Mouse (Mus musculus) midbrain, embryonic 15.5 days (tissue): ENCODE results near the gene Aloxe3. TPM values are rescaled to one million over a fixed set of nuclear protein-coding genes. Genes with fewer than 3 reads are reported as not detected.

Experiments
- ATAC-seq: fragments of 200-750 bp; cut with Nextera tagmentation; replicated peaks from 2 replicates; pipeline ENCODE4 v1.8.0; 2017; ENCODE audit warnings: moderate TSS enrichment
- H3K27ac ChIP-seq: fragments of 300-500 bp; sonication (generic); 2 replicates; pipeline ENCODE4 v1.5.1; 2015; ENCODE audit warnings: mild to moderate bottlenecking, inconsistent platforms
- H3K27me3 ChIP-seq: fragments of 300-500 bp; sonication (generic); replicated peaks from 2 replicates; pipeline ENCODE4 v1.6.1; 2015; ENCODE audit warnings: inconsistent platforms
- H3K36me3 ChIP-seq: fragments of 300-500 bp; sonication (generic); replicated peaks from 2 replicates; pipeline ENCODE4 v1.6.1; 2015; ENCODE audit warnings: inconsistent platforms
- H3K4me1 ChIP-seq: fragments of 300-500 bp; sonication (generic); 2 replicates; pipeline ENCODE4 v1.6.1; 2015; ENCODE audit warnings: inconsistent platforms
- H3K4me2 ChIP-seq: fragments of 300-500 bp; sonication (generic); 2 replicates; pipeline ENCODE4 v1.6.1; 2015; ENCODE audit warnings: inconsistent platforms, mild to moderate bottlenecking, moderate library complexity
- H3K4me3 ChIP-seq: fragments of 300-500 bp; sonication (generic); 2 replicates; pipeline ENCODE4 v1.5.1; 2015; ENCODE audit warnings: mild to moderate bottlenecking, inconsistent platforms
- H3K9ac ChIP-seq: fragments of 300-500 bp; sonication (generic); 2 replicates; pipeline ENCODE4 v1.6.1; 2015; ENCODE audit warnings: mild to moderate bottlenecking, inconsistent platforms
- H3K9me3 ChIP-seq: fragments of 300-500 bp; sonication (generic); 2 replicates; pipeline ENCODE4 v1.6.1; 2016; ENCODE audit warnings: inconsistent platforms
- WGBS: fragments of 180-500 bp; shearing (Covaris S2); methylation state at CpG from one replicate; pipeline ENCODE4 v1.1.7; 2015; ENCODE audit warnings: mixed read lengths; 5-methylcytosine and 5-hydroxymethylcytosine counted together
- polyA plus RNA-seq: library from polyadenylated mRNA; unstranded; fragments of >200 nt; fragmentation: Nextera tagmentation; extraction: Ambion mirVana; gene quantifications from 2 replicates; pipeline ENCODE4 v1.2.1, GENCODE M21; 2015

Aloxe3 gene
- polyA plus RNA-seq, 1 experiment from 2014 or later = 8.0 TPM

DNA sequence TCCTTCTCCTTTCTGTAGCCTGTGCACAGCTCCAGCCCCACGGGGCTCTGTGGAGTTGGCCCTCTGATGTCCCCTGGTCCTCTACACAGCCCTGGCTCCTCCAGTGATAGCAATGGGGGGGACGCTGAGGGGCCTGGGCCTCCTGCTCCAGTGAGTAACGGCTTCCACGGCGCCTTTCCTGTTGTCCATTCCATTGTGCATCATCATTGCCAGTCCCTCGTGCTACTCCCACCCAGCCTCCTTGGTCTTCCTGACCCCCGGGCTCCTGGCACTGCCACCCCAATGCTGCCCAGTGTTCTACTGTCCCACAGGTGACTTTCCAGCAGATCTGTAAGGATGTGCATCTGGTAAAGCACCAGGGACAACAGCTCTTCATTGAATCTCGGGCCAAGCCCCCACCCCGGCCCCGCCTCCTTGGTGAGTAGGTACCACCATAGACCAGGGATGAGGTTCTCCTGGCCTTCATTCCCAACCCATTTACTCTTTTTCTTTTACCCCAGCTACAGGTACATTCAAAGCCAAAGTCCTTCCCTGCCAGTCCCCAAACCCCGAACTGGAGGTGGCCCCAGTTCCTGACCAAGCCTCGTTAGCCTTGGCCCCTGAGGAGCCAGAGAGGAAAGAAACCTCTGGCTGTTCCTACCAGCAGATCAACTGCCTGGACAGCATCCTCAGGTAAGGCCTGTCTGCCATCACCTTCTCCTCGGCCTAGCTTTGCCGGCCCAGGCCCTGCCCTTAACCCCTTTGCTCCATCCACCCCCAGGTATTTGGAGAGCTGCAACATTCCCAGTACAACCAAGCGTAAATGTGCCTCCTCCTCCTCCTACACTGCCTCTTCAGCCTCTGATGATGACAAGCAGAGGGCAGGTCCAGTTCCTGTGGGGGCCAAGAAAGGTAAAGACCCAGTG lies 21.9 kb upstream of the Aloxe3 start:
- Histone ChIP-seq H3K4me1 (peaks cover 22% of the 10 kb centered on the region), H3K27me3 (no peaks in the 10 kb centered on the region), H3K36me3 (peaks cover 47% of the 10 kb centered on the region), H3K9ac (no peak overlapping the region), H3K9me3 (no peaks in the 10 kb centered on the region), H3K4me3 (no peak overlapping the region), H3K4me2 (no peak overlapping the region), H3K27ac (no peak overlapping the region)
- ATAC-seq = no peak
- 91% methylated on average over 15 of the region's 15 CpGs for WGBS

GRCm38 (mm10) chr11:69104487-69104886 lies 21.2 kb upstream of the Aloxe3 start:
- WGBS = 91% methylated on average over 14 of the region's 14 CpGs
- H3K9ac ChIP-seq = no peak overlapping the region
- H3K4me3 ChIP-seq = no peak overlapping the region
- no peak overlapping the region for H3K27ac ChIP-seq
- ATAC-seq = no peak
- no peaks in the 10 kb centered on the region for H3K9me3 ChIP-seq
- no peak overlapping the region for H3K4me2 ChIP-seq
- no peaks in the 10 kb centered on the region for H3K27me3 ChIP-seq
- peaks cover 54% of the 10 kb centered on the region for H3K36me3 ChIP-seq
- peaks cover 15% of the 10 kb centered on the region for H3K4me1 ChIP-seq

GRCm38 (mm10) chr11:69105227-69105626 lies 20.5 kb upstream of the Aloxe3 start:
- H3K4me2 ChIP-seq = no peak overlapping the region
- H3K9me3 ChIP-seq = no peaks in the 10 kb centered on the region
- no peak overlapping the region for H3K9ac ChIP-seq
- WGBS = 93% methylated on average over 6 of the region's 6 CpGs
- no peak overlapping the region for H3K27ac ChIP-seq
- no peaks in the 10 kb centered on the region for H3K27me3 ChIP-seq
- no peak for ATAC-seq
- peaks cover 10% of the 10 kb centered on the region for H3K4me1 ChIP-seq
- H3K4me3 ChIP-seq = no peak overlapping the region
- peaks cover 55% of the 10 kb centered on the region for H3K36me3 ChIP-seq

DNA sequence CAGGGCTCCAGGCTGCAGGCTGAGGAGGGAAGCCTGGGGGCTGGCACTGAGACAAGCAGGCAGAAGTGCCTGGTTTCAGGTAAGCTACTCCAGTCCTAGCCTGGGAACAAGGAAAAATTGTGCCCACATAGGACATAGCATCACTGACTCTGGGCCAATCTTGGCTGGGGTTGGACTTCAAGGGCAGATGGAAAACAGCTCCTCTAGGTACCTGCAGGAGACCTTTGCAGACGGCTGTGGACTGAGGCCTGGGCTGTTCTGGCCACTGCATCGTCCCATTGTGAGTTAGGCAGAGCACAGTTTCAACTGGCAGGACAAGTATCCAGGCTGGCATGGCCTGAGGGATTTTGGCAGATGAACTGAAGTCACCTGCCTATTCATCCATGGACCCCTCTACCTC lies 19.9 kb upstream of the Aloxe3 start:
- ATAC-seq = no peak
- Histone ChIP-seq H3K4me3 (no peak overlapping the region), H3K36me3 (peaks cover 55% of the 10 kb centered on the region)

GRCm38 (mm10) chr11:69106299-69106698 lies 19.4 kb upstream of the Aloxe3 start:
- Histone ChIP-seq H3K9me3 (no peaks in the 10 kb centered on the region), H3K4me2 (no peak overlapping the region), H3K36me3 (peaks cover 55% of the 10 kb centered on the region), H3K4me3 (no peak overlapping the region), H3K9ac (no peak overlapping the region), H3K4me1 (peaks cover 3% of the 10 kb centered on the region; the same call in 1 of the 2 replicates), H3K27me3 (no peaks in the 10 kb centered on the region), H3K27ac (no peak overlapping the region)
- WGBS = 94% methylated on average over 11 of the region's 11 CpGs
- no peak for ATAC-seq

More for the DNA sequence above, 19.9 kb upstream of the Aloxe3 start:
- Histone ChIP-seq H3K9me3 (no peaks in the 10 kb centered on the region), H3K27ac (no peak overlapping the region), H3K4me1 (peaks cover 5% of the 10 kb centered on the region), H3K4me2 (no peak overlapping the region), H3K27me3 (no peaks in the 10 kb centered on the region), H3K9ac (no peak overlapping the region)
- 87% methylated on average over 2 of the region's 2 CpGs for whole genome bisulfite sequencing

- peaks cover 51% of the 10 kb centered on the region for H3K36me3 ChIP-seq
- no peak overlapping the region for H3K4me3 ChIP-seq
- 81% methylated on average over 11 of the region's 11 CpGs for WGBS
Observed at GRCm38 (mm10) chr11:69106842-69107241, 18.9 kb upstream of the Aloxe3 start.

DNA sequence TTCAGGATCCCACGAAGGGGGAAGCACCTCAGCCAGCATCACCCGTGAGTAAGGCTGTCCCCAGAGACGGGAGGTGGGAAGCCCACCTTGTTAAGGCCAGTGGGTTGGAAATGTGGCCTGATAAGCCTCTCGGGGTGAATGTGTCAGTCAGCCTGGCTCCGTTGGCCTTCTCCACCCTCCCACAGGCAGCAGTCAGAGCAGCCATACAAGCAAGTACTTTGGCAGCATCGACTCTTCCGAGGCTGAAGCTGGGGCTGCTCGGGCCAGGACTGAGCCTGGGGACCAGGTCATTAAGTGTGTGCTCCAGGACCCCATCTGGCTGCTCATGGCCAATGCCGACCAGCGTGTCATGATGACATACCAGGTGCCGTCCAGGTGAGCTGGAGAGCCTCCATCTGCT lies 18.0 kb upstream of the Aloxe3 start:
- Histone ChIP-seq H3K36me3 (peaks cover 43% of the 10 kb centered on the region), H3K4me3 (no peak overlapping the region), H3K4me1 (peaks cover 6% of the 10 kb centered on the region), H3K4me2 (no peak overlapping the region), H3K9ac (no peak overlapping the region), H3K27me3 (no peaks in the 10 kb centered on the region), H3K9me3 (no peaks in the 10 kb centered on the region), H3K27ac (no peak overlapping the region)
- 92% methylated on average over 11 of the region's 11 CpGs for WGBS
- no peak for ATAC-seq

More at GRCm38 (mm10) chr11:69106842-69107241, 18.9 kb upstream of the Aloxe3 start:
- no peak overlapping the region for H3K27ac ChIP-seq
- no peak overlapping the region for H3K9ac ChIP-seq
- H3K9me3 ChIP-seq = no peaks in the 10 kb centered on the region
- no peak for ATAC-seq
- peaks cover 6% of the 10 kb centered on the region for H3K4me1 ChIP-seq
- no peaks in the 10 kb centered on the region for H3K27me3 ChIP-seq
- H3K4me2 ChIP-seq = no peak overlapping the region

DNA sequence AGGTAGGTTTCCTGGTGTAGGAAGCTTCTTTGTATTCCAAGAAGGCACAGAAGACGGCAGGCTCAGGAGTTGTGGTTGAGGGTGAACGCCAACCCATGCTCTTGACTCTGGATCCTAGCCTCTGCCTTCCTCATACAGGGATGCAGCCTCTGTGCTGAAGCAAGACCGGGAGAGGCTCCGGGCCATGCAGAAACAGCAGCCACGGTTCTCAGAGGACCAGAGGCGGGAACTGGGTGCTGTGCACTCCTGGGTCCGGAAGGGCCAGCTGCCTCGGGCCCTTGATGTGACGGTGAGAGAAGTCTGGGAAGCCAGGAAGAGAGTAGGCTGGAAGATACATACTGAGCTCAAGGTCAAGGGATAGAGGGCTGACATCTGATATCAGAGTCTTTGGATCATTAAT lies 17.5 kb upstream of the Aloxe3 start:
- Histone ChIP-seq H3K4me2 (no peak overlapping the region), H3K27ac (no peak overlapping the region), H3K9ac (no peak overlapping the region), H3K4me3 (no peak overlapping the region), H3K9me3 (no peaks in the 10 kb centered on the region), H3K4me1 (peaks cover 6% of the 10 kb centered on the region), H3K27me3 (no peaks in the 10 kb centered on the region), H3K36me3 (peaks cover 37% of the 10 kb centered on the region)
- ATAC-seq = no peak
- WGBS = 94% methylated on average over 9 of the region's 9 CpGs

GRCm38 (mm10) chr11:69109032-69109900 lies 16.4 kb upstream of the Aloxe3 start:
- ATAC-seq = peak; percentile 51; the same call in 1 of the 2 replicates
- Histone ChIP-seq H3K4me3 (no peak overlapping the region), H3K27me3 (no peaks in the 10 kb centered on the region), H3K4me2 (no peak overlapping the region), H3K9ac (no peak overlapping the region), H3K9me3 (no peaks in the 10 kb centered on the region), H3K4me1 (peaks cover 6% of the 10 kb centered on the region), H3K36me3 (peaks cover 28% of the 10 kb centered on the region), H3K27ac (no peak overlapping the region)
- WGBS = 81% methylated on average over 13 of the region's 13 CpGs

GRCm38 (mm10) chr11:69110319-69111046 lies 15.2 kb upstream of the Aloxe3 start:
- Histone ChIP-seq H3K9ac (peak overlapping the region; percentile 20; the same call in 1 of the 2 replicates), H3K27ac (peak overlapping the region; percentile 51), H3K4me2 (peak overlapping the region; percentile 53), H3K27me3 (no peaks in the 10 kb centered on the region), H3K4me3 (peak overlapping the region; percentile 38), H3K4me1 (peaks cover 6% of the 10 kb centered on the region), H3K36me3 (peaks cover 16% of the 10 kb centered on the region), H3K9me3 (no peaks in the 10 kb centered on the region)
- under 1% methylated on average over 30 of the region's 30 CpGs for WGBS
- peak; percentile 71 for ATAC-seq

- 4% methylated on average over 21 of the region's 21 CpGs for WGBS
- no peak for ATAC-seq
- peak overlapping the region; percentile 38 for H3K4me3 ChIP-seq
- no peaks in the 10 kb centered on the region for H3K9me3 ChIP-seq
- H3K4me1 ChIP-seq = peaks cover 6% of the 10 kb centered on the region
- H3K27ac ChIP-seq = no peak overlapping the region
- H3K27me3 ChIP-seq = no peaks in the 10 kb centered on the region
- peak overlapping the region; percentile 53 for H3K4me2 ChIP-seq
- no peak overlapping the region for H3K9ac ChIP-seq
- H3K36me3 ChIP-seq = peaks cover 16% of the 10 kb centered on the region
Observed at GRCm38 (mm10) chr11:69111051-69111810, 14.5 kb upstream of the Aloxe3 start.
